Comparison of ENCODE assay signal across 26 mouse cellular contexts in genomic region chr11:46365744-46366143, GRCm38 (mm10). TPM values are rescaled to one million over a fixed set of nuclear protein-coding genes. Genes with fewer than 3 reads are reported as not detected.
DNase-seq lines count a peak whose midpoint lies in the region; ATAC-seq lines count a peak whose summit lies in the region.
"Had no signal": no experiment of that assay in that cellular context is flagged by ENCODE, and none has a peak within 500 bp of the region (broad histone marks: within the 10 kb centered on the region; RNA-seq: fewer than 3 reads in every experiment).

No protein-coding gene starts in this region.

- intact Hi-C loops in heart, postnatal 25 days (cut with DNase I): no loop called here

- ATAC-seq in liver, embryonic 11.5 days (replicated peaks; ENCODE audit: low FRiP score): no peak
- ATAC-seq: activated CD4-positive, CD25-positive, alpha-beta regulatory T cell, adult 4 months; CD4-positive, CD25-positive, alpha-beta regulatory T cell, adult 4 months; Patski had no signal

- H3K27me3 ChIP-seq in heart, embryonic 10.5 days (ENCODE audit: insufficient read depth, poor library complexity, severe bottlenecking): no peaks in the 10 kb centered on the region
- no peaks in the 10 kb centered on the region for H3K27me3 ChIP-seq in liver, embryonic 11.5 days (replicated peaks; ENCODE audit: control insufficient read depth, insufficient read depth, low read length)
- H3K27me3 ChIP-seq: CH12.LX, Patski had no signal

- no peaks in the 10 kb centered on the region for H3K9me3 ChIP-seq in heart, embryonic 10.5 days
- H3K9me3 ChIP-seq in liver, embryonic 11.5 days (ENCODE audit: control insufficient read depth, low read length): no peaks in the 10 kb centered on the region
- H3K9me3 ChIP-seq: G1E had no signal

- H3K27ac ChIP-seq in heart, embryonic 10.5 days: no peak overlapping the region
- no peak overlapping the region for H3K27ac ChIP-seq in liver, embryonic 11.5 days (ENCODE audit: low read depth, low read length)

- H3K4me1 ChIP-seq in heart, embryonic 10.5 days: no peaks in the 10 kb centered on the region
- H3K4me1 ChIP-seq in liver, embryonic 11.5 days (replicated peaks; ENCODE audit: control insufficient read depth, insufficient read depth, low read length): no peaks in the 10 kb centered on the region

- no peaks in the 10 kb centered on the region for H3K36me3 ChIP-seq in heart, embryonic 10.5 days
- no peaks in the 10 kb centered on the region for H3K36me3 ChIP-seq in liver, embryonic 11.5 days (ENCODE audit: control insufficient read depth, insufficient read depth, low read length)
- H3K36me3 ChIP-seq: G1E had no signal

- no peak overlapping the region for H3K4me2 ChIP-seq in liver, embryonic 11.5 days

- no peak overlapping the region for H3K9ac ChIP-seq in liver, embryonic 11.5 days (ENCODE audit: low read depth, low read length)

- no peak overlapping the region for H3K4me3 ChIP-seq in heart, embryonic 10.5 days
- no peak overlapping the region for H3K4me3 ChIP-seq in liver, embryonic 11.5 days (ENCODE audit: low read depth, low read length)

- DNase-seq in heart, adult 11 months: peak; percentile 53
- no peak for DNase-seq in heart, adult 18-20 months
- DNase-seq in heart, embryonic 10.5 days (ENCODE audit: low spot score): peak; percentile 71
- no peak for DNase-seq in heart, postnatal 25 days (ENCODE audit: low spot score)
- peak; percentile 18 for DNase-seq in liver, embryonic 11.5 days (ENCODE audit: low spot score)
- DNase-seq in liver: no peak
- DNase-seq: adrenal gland, adult 2 months; adrenal gland, adult 8-10 months; adrenal gland, postnatal 10 days; adrenal gland, postnatal 14 days; adrenal gland, postnatal 25 days; adrenal gland, postnatal 36 days; B cell, adult 2 months; cerebellum, adult 11 months; cerebellum, adult 11-12 months; cerebellum, adult 18-20 months had no signal

- 81% methylated on average over 5 of the region's 5 CpGs for WGBS in heart, embryonic 10.5 days
- WGBS in liver, embryonic 11.5 days: 73% methylated on average over 5 of the region's 5 CpGs

RNA-seq across cellular contexts. Expression of gene Itk, which starts 23.6 kb away (rescaled TPM):
- total RNA-seq in heart, adult 18-20 months (2021): 1 to 10 TPM in 1 of 2 experiments, under 1 TPM in 1; 0.20 to 2.9 TPM
- polyA plus RNA-seq in heart, embryonic 10.5 days (2016; fragmentation: Nextera tagmentation; extraction: Ambion mirVana): 0.09 TPM in 1 of 2 replicates, not detected in the other
- under 1 TPM; 0.16 to 0.31 TPM for total RNA-seq in heart, postnatal 25 days (2021)
- polyA plus RNA-seq in liver, embryonic 11.5 days (2014; fragmentation: Nextera tagmentation; extraction: Ambion mirVana): 0.05 and 0.14 TPM in 2 replicates
- total RNA-seq: ES-E14, MEL had no signal

RNA-seq across cellular contexts. Expression of gene Fam71b, which starts 30.6 kb away (rescaled TPM):
- total RNA-seq in heart, adult 18-20 months (2021): not detected
- not detected in 2 replicates for polyA plus RNA-seq in heart, embryonic 10.5 days (2016; fragmentation: Nextera tagmentation; extraction: Ambion mirVana)
- total RNA-seq in heart, postnatal 25 days (2021): not detected
- polyA plus RNA-seq in liver, embryonic 11.5 days (2014; fragmentation: Nextera tagmentation; extraction: Ambion mirVana): not detected in 2 replicates
- total RNA-seq: adrenal gland, adult 18-20 months; adrenal gland, adult 2 months; adrenal gland, adult 8-10 months; adrenal gland, postnatal 10 days; adrenal gland, postnatal 14 days; adrenal gland, postnatal 25 days; adrenal gland, postnatal 36 days; adrenal gland, postnatal 4 days; ES-E14; MEL had no signal
- polyA plus RNA-seq: activated CD4-positive, CD25-positive, alpha-beta regulatory T cell, adult 4 months; adrenal gland, adult 2 months; brain, embryonic 14.5 days; G1E; Patski had no signal

RNA-seq across cellular contexts. Expression of gene Cyfip2, which starts 53.1 kb away (rescaled TPM):
- total RNA-seq in heart, adult 18-20 months (2021): 10 to 100 TPM; 52.3 to 58.6 TPM
- polyA plus RNA-seq in heart, embryonic 10.5 days (2016; fragmentation: Nextera tagmentation; extraction: Ambion mirVana): 4.7 and 7.3 TPM in 2 replicates
- total RNA-seq in heart, postnatal 25 days (2021): 10 to 100 TPM; 54.1 to 55.3 TPM
- polyA plus RNA-seq in liver, embryonic 11.5 days (2014; fragmentation: Nextera tagmentation; extraction: Ambion mirVana): 8.7 and 8.9 TPM in 2 replicates

Comparison
In these comparisons a context has a peak if more than half of its experiments do, and no peak if none do; other contexts are left out.
1. DNase-seq: peak in heart, adult 11 months (single experiment), heart, embryonic 10.5 days (single experiment) and liver, embryonic 11.5 days (single experiment); none in heart, adult 18-20 months (0 of 2), heart, postnatal 25 days (single experiment) and liver (single experiment).